Comparison of ENCODE assay signal across 8 mouse cellular contexts in genomic region chr2:121474180-121474535, GRCm38 (mm10). TPM values are rescaled to one million over a fixed set of nuclear protein-coding genes. Genes with fewer than 3 reads are reported as not detected.
A peak's percentile ranks its signal among the peaks of the same experiment; 100 is the strongest.
DNase-seq lines count a peak whose midpoint lies in the region; ATAC-seq and TF ChIP-seq lines count a peak whose summit lies in the region.

No protein-coding gene starts in this region.

- peaks cover 24% of the 10 kb centered on the region for H3K79me2 ChIP-seq in C2C12 (ENCODE audit: control insufficient read depth, insufficient read depth)

- no peak overlapping the region for H3ac ChIP-seq in C2C12 (ENCODE audit: control insufficient read depth, insufficient read length, low read depth)

- H3K4me1 ChIP-seq in forebrain, embryonic 13.5 days = peaks cover 5% of the 10 kb centered on the region
- H3K4me1 ChIP-seq in liver, embryonic 15.5 days (replicated peaks) = peaks cover 11% of the 10 kb centered on the region

- peak; percentile 21 for DNase-seq in adrenal gland, postnatal 14 days
- no peak for DNase-seq in adrenal gland, adult (ENCODE audit: inconsistent age in 2 of 2, low spot score in 1 of 2)
- no peak for DNase-seq in cerebellum, adult 11-12 months
- no peak for DNase-seq in spleen, postnatal 36 days (ENCODE audit: low spot score in 2 of 2)
- DNase-seq in T-cell, adult 2 months (ENCODE audit: low spot score) = no peak

- no peak for ATAC-seq in forebrain, embryonic 13.5 days
- ATAC-seq in liver, embryonic 15.5 days (ENCODE audit: insufficient read depth) = peak; percentile 50

- peak overlapping the region; percentile 85 for H3K4me2 ChIP-seq in forebrain, embryonic 13.5 days
- H3K4me2 ChIP-seq in liver, embryonic 15.5 days = peak overlapping the region; percentile 82

- no peaks in the 10 kb centered on the region for H3K9me3 ChIP-seq in forebrain, embryonic 13.5 days (replicated peaks)
- no peaks in the 10 kb centered on the region for H3K9me3 ChIP-seq in liver, embryonic 15.5 days (replicated peaks)

- peak overlapping the region; percentile 36 for H3K4me3 ChIP-seq in C2C12 (ENCODE audit: insufficient read depth, poor library complexity, severe bottlenecking)
- peak overlapping the region; percentile 60 for H3K4me3 ChIP-seq in forebrain, embryonic 13.5 days
- H3K4me3 ChIP-seq in liver, embryonic 15.5 days (replicated peaks) = peak overlapping the region; percentile 75

- no peaks in the 10 kb centered on the region for H3K36me3 ChIP-seq in C2C12 (ENCODE audit: control insufficient read depth, insufficient read depth)
- H3K36me3 ChIP-seq in forebrain, embryonic 13.5 days (ENCODE audit: poor library complexity, severe bottlenecking) = 0 out of 2 replicates have a peak, but pooled peaks cover 4% of the 10 kb centered on the region
- H3K36me3 ChIP-seq in liver, embryonic 15.5 days (replicated peaks) = no peaks in the 10 kb centered on the region

- no peaks in the 10 kb centered on the region for H3K27me3 ChIP-seq in C2C12 (ENCODE audit: control insufficient read depth, insufficient read depth, insufficient read length)
- H3K27me3 ChIP-seq in forebrain, embryonic 13.5 days = no peaks in the 10 kb centered on the region
- H3K27me3 ChIP-seq in liver, embryonic 15.5 days = no peaks in the 10 kb centered on the region

- WGBS in forebrain, embryonic 13.5 days = 39% methylated on average over 8 of the region's 8 CpGs
- 21% methylated on average over 8 of the region's 8 CpGs for WGBS in liver, embryonic 15.5 days (ENCODE audit: insufficient replicate concordance)

- TF ChIP-seq CTCF in C2C12 (IDR thresholded peaks at IDR 0.05; ENCODE audit: control insufficient read depth, insufficient read depth, insufficient read length) = no peak

- peaks cover 8% of the 10 kb centered on the region for H3K79me3 ChIP-seq in C2C12 (ENCODE audit: low read depth)

- peak overlapping the region; percentile 49 for H3K27ac ChIP-seq in forebrain, embryonic 13.5 days
- peak overlapping the region; percentile 83 for H3K27ac ChIP-seq in liver, embryonic 15.5 days (replicated peaks)

- H3K9ac ChIP-seq in forebrain, embryonic 13.5 days = peak overlapping the region; percentile 64; the same call in 1 of the 2 replicates
- peak overlapping the region; percentile 70 for H3K9ac ChIP-seq in liver, embryonic 15.5 days

TF ChIP-seq in C2C12, 6 proteins besides CTCF, POLR2A, EP300 and RAD21:
- TF ChIP-seq MYOG (IDR thresholded peaks at IDR 0.05; ENCODE audit: control insufficient read depth, extremely low read depth, insufficient read length) (no peak), MYOD1 (IDR thresholded peaks at IDR 0.05; ENCODE audit: control insufficient read depth, insufficient read length, low read depth) (no peak)

RNA-seq across cellular contexts. Expression of gene Mfap1b, which starts 0.3 kb away (rescaled TPM):
- total RNA-seq in adrenal gland, postnatal 14 days (2021) = 32.0 and 32.1 TPM in 2 replicates
- 8.8 TPM for polyA plus RNA-seq in C2C12 (2012; fragmentation: generic; extraction: Trizol)
- polyA plus RNA-seq in forebrain, embryonic 13.5 days (2015; fragmentation: Nextera tagmentation; extraction: Ambion mirVana) = 70.7 and 71.7 TPM in 2 replicates
- polyA plus RNA-seq in liver, embryonic 15.5 days (2015; fragmentation: Nextera tagmentation; extraction: Ambion mirVana) = 20.4 and 20.6 TPM in 2 replicates

RNA-seq across cellular contexts. Expression of gene Serinc4, which starts 17.6 kb away (rescaled TPM):
- total RNA-seq in adrenal gland, postnatal 14 days (2021) = 0.53 TPM in 1 of 2 replicates, not detected in the other
- 0.20 TPM for polyA plus RNA-seq in C2C12 (2012; fragmentation: generic; extraction: Trizol)
- 0.90 and 0.92 TPM in 2 replicates for polyA plus RNA-seq in forebrain, embryonic 13.5 days (2015; fragmentation: Nextera tagmentation; extraction: Ambion mirVana)
- not detected in 2 replicates for polyA plus RNA-seq in liver, embryonic 15.5 days (2015; fragmentation: Nextera tagmentation; extraction: Ambion mirVana)

RNA-seq across cellular contexts. Expression of gene Hypk, which starts 21.1 kb away (rescaled TPM):
- 41.8 and 48.5 TPM in 2 replicates for total RNA-seq in adrenal gland, postnatal 14 days (2021)
- 11.8 TPM for polyA plus RNA-seq in C2C12 (2012; fragmentation: generic; extraction: Trizol)
- polyA plus RNA-seq in forebrain, embryonic 13.5 days (2015; fragmentation: Nextera tagmentation; extraction: Ambion mirVana) = 115 and 122 TPM in 2 replicates
- polyA plus RNA-seq in liver, embryonic 15.5 days (2015; fragmentation: Nextera tagmentation; extraction: Ambion mirVana) = 76.0 and 87.0 TPM in 2 replicates

RNA-seq across cellular contexts. Expression of gene Serf2, which starts 25.2 kb away (rescaled TPM):
- total RNA-seq in adrenal gland, postnatal 14 days (2021) = 386 and 388 TPM in 2 replicates
- polyA plus RNA-seq in C2C12 (2012; fragmentation: generic; extraction: Trizol) = 714 TPM
- polyA plus RNA-seq in forebrain, embryonic 13.5 days (2015; fragmentation: Nextera tagmentation; extraction: Ambion mirVana) = 420 and 494 TPM in 2 replicates
- 167 and 207 TPM in 2 replicates for polyA plus RNA-seq in liver, embryonic 15.5 days (2015; fragmentation: Nextera tagmentation; extraction: Ambion mirVana)

RNA-seq across cellular contexts. Expression of gene Ell3, which starts 30.1 kb away (rescaled TPM):
- 0.26 and 0.94 TPM in 2 replicates for total RNA-seq in adrenal gland, postnatal 14 days (2021)
- 0.16 TPM for polyA plus RNA-seq in C2C12 (2012; fragmentation: generic; extraction: Trizol)
- 1.7 and 2.1 TPM in 2 replicates for polyA plus RNA-seq in forebrain, embryonic 13.5 days (2015; fragmentation: Nextera tagmentation; extraction: Ambion mirVana)
- 2.9 and 3.0 TPM in 2 replicates for polyA plus RNA-seq in liver, embryonic 15.5 days (2015; fragmentation: Nextera tagmentation; extraction: Ambion mirVana)
